Mouse (Mus musculus) effector memory CD4-positive, alpha-beta T cell, adult 5 months (primary cell): ENCODE measurements around the gene Vmn1r66. TPM values are rescaled to one million over a fixed set of nuclear protein-coding genes. Genes with fewer than 3 reads are reported as not detected.

Experiments
- polyA plus RNA-seq: library from polyadenylated mRNA; unstranded; fragments of 100-300 nt; shearing (Covaris generic); gene quantifications from one replicate; pipeline ENCODE4 v1.2.1, GENCODE M21; 2017

Gene Vmn1r66
- polyA plus RNA-seq: not detected

DNA sequence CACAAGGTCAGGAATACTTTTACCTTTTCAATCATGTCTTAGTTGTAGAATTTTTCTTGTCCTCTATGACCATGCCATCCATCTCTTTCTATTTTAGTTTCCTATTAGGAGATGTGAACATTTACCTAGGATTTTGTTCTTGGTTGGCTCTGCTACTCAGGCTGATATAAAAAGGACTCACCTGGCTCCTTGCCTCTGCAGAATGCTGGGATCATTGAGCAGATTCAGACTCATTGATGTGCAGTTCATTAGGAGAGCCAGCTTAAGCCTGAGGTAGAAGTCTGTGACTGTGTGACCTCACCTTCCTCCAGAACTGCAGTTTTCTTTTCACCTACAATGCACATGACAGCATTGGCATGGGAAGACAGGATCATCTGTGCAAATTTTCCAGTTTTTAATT, at the start of gene Vmn1r66:
Gene Vmn1r66 (minus strand): TSS at position 101 of the 400 bp plus-strand sequence.

Other genes starting within 250 kb of the Vmn1r66 start
- not detected for gene Vmn2r50, start 224.7 kb downstream of the Vmn1r66 start, polyA plus RNA-seq
- not detected for gene Vmn2r51, start 172.3 kb downstream of the Vmn1r66 start, polyA plus RNA-seq
- gene Vmn2r52, start 101.4 kb downstream of the Vmn1r66 start, polyA plus RNA-seq: 0.07 TPM
- not detected for gene Vmn1r67, start 165.3 kb upstream of the Vmn1r66 start, polyA plus RNA-seq
- 1.2 TPM for gene Zik1, start 217.4 kb upstream of the Vmn1r66 start, polyA plus RNA-seq